Mouse (Mus musculus) kidney, embryonic 15.5 days (tissue): ENCODE measurements around the gene Ewsr1. TPM values are rescaled to one million over a fixed set of nuclear protein-coding genes. Genes with fewer than 3 reads are reported as not detected.

Experiments
- ATAC-seq: fragments of 200-750 bp; cut with Nextera tagmentation; replicated peaks from 2 replicates; pipeline ENCODE4 v1.8.0; 2017; ENCODE audit warnings: moderate TSS enrichment; ENCODE audit not compliant: low FRiP score
- H3K27ac ChIP-seq: fragments of 300-500 bp; sonication (generic); 2 replicates; pipeline ENCODE4 v1.5.1; 2015; ENCODE audit warnings: mild to moderate bottlenecking, inconsistent platforms
- H3K27me3 ChIP-seq: fragments of 300-500 bp; sonication (generic); 2 replicates; pipeline ENCODE4 v1.6.1; 2015; ENCODE audit warnings: inconsistent platforms
- H3K36me3 ChIP-seq: fragments of 300-500 bp; sonication (generic); 2 replicates; pipeline ENCODE4 v1.6.1; 2015; ENCODE audit warnings: inconsistent platforms
- H3K4me1 ChIP-seq: fragments of 300-500 bp; sonication (generic); 2 replicates; pipeline ENCODE4 v1.6.1; 2015; ENCODE audit warnings: inconsistent platforms
- H3K4me2 ChIP-seq: fragments of 300-500 bp; sonication (generic); 2 replicates; pipeline ENCODE4 v1.6.1; 2015; ENCODE audit warnings: moderate library complexity, mild to moderate bottlenecking, inconsistent platforms
- H3K4me3 ChIP-seq: fragments of 300-500 bp; sonication (generic); replicated peaks from 2 replicates; pipeline ENCODE4 v1.5.1; 2015; ENCODE audit warnings: mild to moderate bottlenecking, inconsistent platforms
- H3K9ac ChIP-seq: fragments of 300-500 bp; sonication (generic); 2 replicates; pipeline ENCODE4 v1.6.1; 2015; ENCODE audit warnings: mild to moderate bottlenecking, inconsistent platforms
- H3K9me3 ChIP-seq: fragments of 300-500 bp; sonication (generic); replicated peaks from 2 replicates; pipeline ENCODE4 v1.6.1; 2016; ENCODE audit warnings: inconsistent platforms
- WGBS: fragments of 180-500 bp; shearing (Covaris S2); methylation state at CpG from one replicate; pipeline ENCODE4 v1.1.7; 2015; ENCODE audit warnings: mixed read lengths; 5-methylcytosine and 5-hydroxymethylcytosine counted together
- microRNA-seq: library from miRNA; unstranded; fragments of <30 nt; microRNA quantifications from one replicate; pipeline ENCODE4, GENCODE M21; 2016
- polyA plus RNA-seq: library from polyadenylated mRNA; unstranded; fragments of >200 nt; fragmentation: Nextera tagmentation; extraction: Ambion mirVana; gene quantifications from 2 replicates; pipeline ENCODE4 v1.2.1, GENCODE M21; 2015

Gene Ewsr1
- polyA plus RNA-seq, 1 experiment from 2014 or later = 840 TPM

DNA sequence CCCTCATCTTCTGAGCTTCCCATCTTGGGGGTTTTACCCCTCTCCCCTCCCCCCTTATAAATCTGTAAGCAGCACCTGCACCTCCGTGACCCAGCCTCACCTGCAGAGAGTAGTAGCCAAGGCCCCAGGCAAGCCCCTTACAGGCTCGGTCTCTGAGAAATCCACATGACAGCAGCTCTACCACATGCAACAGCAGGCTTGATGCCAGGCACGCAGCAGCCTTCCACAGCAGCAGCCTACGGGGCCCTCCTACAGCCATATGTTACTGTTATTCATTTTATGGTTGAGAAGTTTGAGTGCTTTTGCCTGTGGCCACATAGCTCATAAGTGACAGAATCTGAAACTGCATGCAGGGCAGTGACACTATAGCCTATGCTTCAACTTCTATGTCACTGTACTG, 63.6 kb downstream of the Ewsr1 start:
- Histone ChIP-seq H3K4me3 (no peak overlapping the region), H3K9me3 (no peaks in the 10 kb centered on the region), H3K4me2 (no peak overlapping the region), H3K27ac (no peak overlapping the region), H3K9ac (no peak overlapping the region), H3K4me1 (no peaks in the 10 kb centered on the region), H3K27me3 (no peaks in the 10 kb centered on the region), H3K36me3 (peaks cover 99% of the 10 kb centered on the region)
- no peak for ATAC-seq
- 79% methylated on average over 4 of the region's 4 CpGs for WGBS

- Histone ChIP-seq H3K4me2 (no peak overlapping the region), H3K27me3 (no peaks in the 10 kb centered on the region), H3K9me3 (no peaks in the 10 kb centered on the region), H3K36me3 (peaks cover 98% of the 10 kb centered on the region), H3K27ac (no peak overlapping the region), H3K4me1 (no peaks in the 10 kb centered on the region), H3K9ac (no peak overlapping the region), H3K4me3 (no peak overlapping the region)
- no peak for ATAC-seq
- WGBS = 78% methylated on average over 3 of the region's 3 CpGs
Measured at GRCm38 (mm10) chr11:5033136-5033535, 65.9 kb downstream of the Ewsr1 start.

DNA sequence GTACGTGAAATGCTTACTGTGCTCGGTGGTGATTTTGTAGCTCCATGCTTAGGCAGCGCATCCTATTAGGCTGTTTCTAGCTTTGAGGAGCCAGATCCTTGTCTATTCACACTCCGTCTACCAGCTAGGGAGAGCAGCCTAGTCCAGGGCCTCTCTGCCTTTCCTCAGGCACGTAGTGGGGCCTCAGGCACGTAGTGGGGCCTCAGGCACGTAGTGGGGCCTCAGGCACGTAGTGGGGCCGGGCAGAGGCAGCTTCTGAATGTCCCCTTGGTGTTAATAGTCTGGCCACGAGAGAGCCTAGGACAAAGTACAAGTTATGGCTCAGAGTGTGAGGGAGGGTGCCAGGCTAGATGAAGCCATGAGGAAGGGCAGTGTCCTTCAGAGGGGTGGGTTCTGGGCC, 66.4 kb downstream of the Ewsr1 start:
- no peak overlapping the region for H3K4me2 ChIP-seq
- H3K4me1 ChIP-seq = no peaks in the 10 kb centered on the region
- H3K4me3 ChIP-seq = no peak overlapping the region
- H3K27ac ChIP-seq = no peak overlapping the region
- WGBS = 91% methylated on average over 10 of the region's 10 CpGs
- H3K36me3 ChIP-seq = peaks cover 98% of the 10 kb centered on the region
- H3K9ac ChIP-seq = no peak overlapping the region
- H3K27me3 ChIP-seq = no peaks in the 10 kb centered on the region
- ATAC-seq = no peak
- H3K9me3 ChIP-seq = no peaks in the 10 kb centered on the region

GRCm38 (mm10) chr11:5028228-5028627, 70.8 kb downstream of the Ewsr1 start:
- Histone ChIP-seq H3K4me1 (no peaks in the 10 kb centered on the region), H3K27ac (no peak overlapping the region), H3K9me3 (no peaks in the 10 kb centered on the region), H3K4me2 (no peak overlapping the region), H3K36me3 (peaks cover 96% of the 10 kb centered on the region), H3K9ac (no peak overlapping the region), H3K4me3 (no peak overlapping the region), H3K27me3 (no peaks in the 10 kb centered on the region)
- 90% methylated on average over 7 of the region's 7 CpGs for WGBS
- ATAC-seq = no peak

- Histone ChIP-seq H3K9me3 (no peaks in the 10 kb centered on the region), H3K9ac (no peak overlapping the region), H3K27me3 (no peaks in the 10 kb centered on the region), H3K36me3 (peaks cover 84% of the 10 kb centered on the region), H3K27ac (no peak overlapping the region), H3K4me1 (no peaks in the 10 kb centered on the region), H3K4me3 (no peak overlapping the region), H3K4me2 (no peak overlapping the region)
- no peak for ATAC-seq
- WGBS = 95% methylated on average over 1 of the region's 1 CpGs
Measured at GRCm38 (mm10) chr11:5025108-5025507, 74.0 kb downstream of the Ewsr1 start.

Small RNA genes lying within 50 kb of the gene (microRNA-seq; reads per million reads assigned to microRNA genes)
- 0.44 reads per million for gene Gm47296

Other genes starting within 250 kb of the Ewsr1 start
- 49.8 and 53.2 TPM in 2 replicates for gene Nf2, start 249.7 kb downstream of the Ewsr1 start, polyA plus RNA-seq
- gene Nipsnap1, start 225.3 kb downstream of the Ewsr1 start, polyA plus RNA-seq = 78.4 and 81.4 TPM in 2 replicates
- gene Thoc5, start 203.9 kb downstream of the Ewsr1 start, polyA plus RNA-seq = 36.0 and 39.7 TPM in 2 replicates
- gene Nefh, start 151.2 kb downstream of the Ewsr1 start, polyA plus RNA-seq = 0.31 and 0.57 TPM in 2 replicates
- gene Ap1b1, start 112.4 kb downstream of the Ewsr1 start, polyA plus RNA-seq = 59.8 and 65.3 TPM in 2 replicates
- 2.8 and 4.2 TPM in 2 replicates for gene Rasl10a, start 41.1 kb downstream of the Ewsr1 start, polyA plus RNA-seq
- 33.1 and 34.6 TPM in 2 replicates for gene Gas2l1, start 33.9 kb downstream of the Ewsr1 start, polyA plus RNA-seq
- gene Rhbdd3, start 340 bp downstream of the Ewsr1 start, polyA plus RNA-seq = 26.4 and 31.9 TPM in 2 replicates
- gene Emid1, start 53.0 kb upstream of the Ewsr1 start, polyA plus RNA-seq = 190 and 191 TPM in 2 replicates
- gene Kremen1, start 162.3 kb upstream of the Ewsr1 start, polyA plus RNA-seq = 21.8 and 22.9 TPM in 2 replicates